Mouse (Mus musculus) hindbrain, embryonic 11.5 days (tissue): Measurements from ENCODE around the gene Phykpl. TPM values are rescaled to one million over a fixed set of nuclear protein-coding genes. Genes with fewer than 3 reads are reported as not detected.
"Not testable (repeated sequence)": the region's sequence is repeated elsewhere in the genome, so short reads cannot be mapped to it uniquely, and the experiment has no call there.

Experiments
- ATAC-seq: fragments of 200-750 bp; cut with Nextera tagmentation; 2 replicates; pipeline ENCODE4 v1.8.0; 2017; ENCODE audit warnings: mild to moderate bottlenecking, moderate TSS enrichment, moderate library complexity; ENCODE audit not compliant: low FRiP score
- DNase-seq: peaks from one replicate; pipeline ENCODE4 v3.0.0-alpha.2; 2015; ENCODE audit warnings: low spot score
- H3K27ac ChIP-seq: fragments of 300-500 bp; sonication (generic); 2 replicates; pipeline ENCODE4 v1.5.1; 2014; ENCODE audit warnings: mild to moderate bottlenecking, low read depth, low read length
- H3K27me3 ChIP-seq: fragments of 300-500 bp; sonication (generic); 2 replicates; pipeline ENCODE4 v1.6.1; 2014; ENCODE audit warnings: mild to moderate bottlenecking, low read length, moderate library complexity, mixed read lengths; ENCODE audit not compliant: control insufficient read depth, insufficient read depth
- H3K36me3 ChIP-seq: fragments of 300-500 bp; sonication (generic); 2 replicates; pipeline ENCODE4 v1.6.1; 2014; ENCODE audit warnings: mild to moderate bottlenecking, low read length, moderate library complexity, mixed read lengths; ENCODE audit not compliant: control insufficient read depth, insufficient read depth
- H3K4me1 ChIP-seq: fragments of 300-500 bp; sonication (generic); replicated peaks from 2 replicates; pipeline ENCODE4 v1.6.1; 2014; ENCODE audit warnings: low read length, mixed read lengths; ENCODE audit not compliant: control insufficient read depth, insufficient read depth
- H3K4me2 ChIP-seq: fragments of 300-500 bp; sonication (generic); replicated peaks from 2 replicates; pipeline ENCODE4 v1.6.1; 2014; ENCODE audit warnings: mild to moderate bottlenecking, low read depth, low read length
- H3K4me3 ChIP-seq: fragments of 300-500 bp; sonication (generic); 2 replicates; pipeline ENCODE4 v1.5.1; 2014; ENCODE audit warnings: low read depth, low read length
- H3K9ac ChIP-seq: fragments of 300-500 bp; sonication (generic); 2 replicates; pipeline ENCODE4 v1.6.1; 2014; ENCODE audit warnings: low read depth, low read length
- H3K9me3 ChIP-seq: fragments of 300-500 bp; sonication (generic); 2 replicates; pipeline ENCODE4 v1.6.1; 2016; ENCODE audit warnings: low read length; ENCODE audit not compliant: control insufficient read depth
- WGBS: fragments of 180-500 bp; shearing (Covaris S2); extraction: QIAGEN DNeasy Blood & Tissue Kit; methylation state at CpG from one replicate; pipeline ENCODE4 v1.1.7; 2014; 5-methylcytosine and 5-hydroxymethylcytosine counted together
- polyA plus RNA-seq: library from polyadenylated mRNA; unstranded; fragments of >200 nt; fragmentation: Nextera tagmentation; extraction: Ambion mirVana; gene quantifications from 2 replicates; pipeline ENCODE4 v1.2.1, GENCODE M21; 2014

The Phykpl gene
- polyA plus RNA-seq, 1 experiment from 2014 or later, result 13.2 TPM

- H3K4me2 ChIP-seq, ATAC-seq, H3K4me1 ChIP-seq, H3K27me3 ChIP-seq, H3K36me3 ChIP-seq, H3K9me3 ChIP-seq, H3K27ac ChIP-seq, DNase-seq: not testable (repeated sequence)
- Histone ChIP-seq H3K9ac (peak overlapping the region; percentile 58; the same call in 1 of the 2 replicates), H3K4me3 (0 out of 2 replicates have a peak overlapping the region, but pooled peaks have one; percentile 1)
- WGBS, result 93% methylated on average over 7 of the region's 7 CpGs
These were observed 31.6 kb downstream of the Phykpl start for GRCm38 (mm10) chr11:51616113-51616512.

- H3K4me2 ChIP-seq, result no peak overlapping the region
- H3K9me3 ChIP-seq, result no peaks in the 10 kb centered on the region
- no peak overlapping the region for H3K9ac ChIP-seq
- H3K4me1 ChIP-seq, result no peaks in the 10 kb centered on the region
- H3K36me3 ChIP-seq, result no peaks in the 10 kb centered on the region
- H3K27ac ChIP-seq, result no peak overlapping the region
- H3K4me3 ChIP-seq, result no peak overlapping the region
- DNase-seq (peak; percentile 79), ATAC-seq (no peak)
- H3K27me3 ChIP-seq, result no peaks in the 10 kb centered on the region
- WGBS, result 7% methylated on average over 4 of the region's 4 CpGs
These were observed 33.1 kb downstream of the Phykpl start for GRCm38 (mm10) chr11:51617693-51618092.

DNA sequence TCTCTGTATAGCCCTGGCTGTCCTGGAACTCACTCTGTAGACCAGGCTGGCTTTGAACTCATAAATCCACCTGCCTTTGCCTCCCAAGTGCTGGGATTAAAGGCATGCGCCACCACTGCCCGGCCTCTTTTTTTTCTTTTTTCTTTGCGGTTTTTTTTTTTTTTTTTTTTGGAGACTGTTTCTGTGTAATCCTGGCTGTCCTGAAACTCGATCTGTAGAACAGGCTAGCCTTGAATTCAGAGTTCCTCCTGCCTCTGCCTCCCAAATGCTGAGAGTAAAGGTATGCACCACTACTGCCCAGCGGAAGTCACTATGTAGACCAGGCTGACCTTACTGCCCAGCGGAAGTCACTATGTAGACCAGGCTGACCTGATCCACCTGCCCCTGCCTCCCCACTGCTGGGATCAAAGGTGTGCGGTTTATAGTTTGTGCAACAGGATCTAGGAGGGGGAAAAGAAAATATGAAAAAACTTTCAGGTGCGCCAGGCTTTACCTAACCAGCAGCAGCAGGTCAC is 34.4 kb downstream of the Phykpl start:
- H3K4me2 ChIP-seq, result peak overlapping the region; percentile 53
- ATAC-seq, result peak; percentile 63

GRCm38 (mm10) chr11:51619409-51620060 is 35.0 kb downstream of the Phykpl start, which contains the start of gene Nhp2:
Gene Nhp2 (plus strand): TSS chr11:51619735.
- DNase-seq (peak; percentile 97), ATAC-seq (peak; percentile 96)
- H3K36me3 ChIP-seq, result peaks cover 9% of the 10 kb centered on the region
- H3K4me2 ChIP-seq, result peak within 1 kb of the TSS; percentile 53
- under 1% methylated on average over 51 of the region's 51 CpGs for WGBS
- H3K4me3 ChIP-seq, result peak within 1 kb of the TSS; percentile 78
- no peaks in the 10 kb centered on the region for H3K9me3 ChIP-seq
- no peaks in the 10 kb centered on the region for H3K27me3 ChIP-seq
- no peak within 1 kb of the TSS for H3K27ac ChIP-seq
- H3K9ac ChIP-seq, result peak within 1 kb of the TSS; percentile 62
- H3K4me1 ChIP-seq, result no peaks in the 10 kb centered on the region

More for the DNA sequence above, 34.4 kb downstream of the Phykpl start:
- Histone ChIP-seq H3K27ac (no peak overlapping the region), H3K4me1 (no peaks in the 10 kb centered on the region), H3K36me3 (peaks cover 5% of the 10 kb centered on the region; the same call in 1 of the 2 replicates), H3K9me3 (no peaks in the 10 kb centered on the region), H3K4me3 (peak overlapping the region; percentile 78), H3K9ac (no peak overlapping the region), H3K27me3 (no peaks in the 10 kb centered on the region)
- DNase-seq, result no peak
- 61% methylated on average over 8 of the region's 8 CpGs for WGBS

GRCm38 (mm10) chr11:51620084-51620483 is 35.5 kb downstream of the Phykpl start:
- H3K36me3 ChIP-seq, result peaks cover 13% of the 10 kb centered on the region
- DNase-seq (no peak), ATAC-seq (no peak)
- peak overlapping the region; percentile 62 for H3K9ac ChIP-seq
- peak overlapping the region; percentile 78 for H3K4me3 ChIP-seq
- peak overlapping the region; percentile 53 for H3K4me2 ChIP-seq
- no peaks in the 10 kb centered on the region for H3K9me3 ChIP-seq
- H3K27me3 ChIP-seq, result no peaks in the 10 kb centered on the region
- no peak overlapping the region for H3K27ac ChIP-seq
- WGBS, result 3% methylated on average over 11 of the region's 11 CpGs
- no peaks in the 10 kb centered on the region for H3K4me1 ChIP-seq

- DNase-seq (no peak), ATAC-seq (no peak)
- Histone ChIP-seq H3K4me1 (no peaks in the 10 kb centered on the region), H3K27ac (no peak overlapping the region), H3K36me3 (peaks cover 16% of the 10 kb centered on the region), H3K27me3 (no peaks in the 10 kb centered on the region), H3K9ac (no peak overlapping the region), H3K4me2 (no peak overlapping the region), H3K4me3 (no peak overlapping the region), H3K9me3 (no peaks in the 10 kb centered on the region)
- WGBS, result 98% methylated on average over 2 of the region's 2 CpGs
These were observed 37.2 kb downstream of the Phykpl start for GRCm38 (mm10) chr11:51621776-51622175.

- no peaks in the 10 kb centered on the region for H3K4me1 ChIP-seq
- H3K9me3 ChIP-seq, result no peaks in the 10 kb centered on the region
- H3K27me3 ChIP-seq, result no peaks in the 10 kb centered on the region
- no peak overlapping the region for H3K27ac ChIP-seq
- peaks cover 18% of the 10 kb centered on the region for H3K36me3 ChIP-seq
- no peak overlapping the region for H3K4me3 ChIP-seq
- H3K9ac ChIP-seq, result no peak overlapping the region
- WGBS, result 92% methylated on average over 7 of the region's 7 CpGs
- ATAC-seq, result no peak
- no peak overlapping the region for H3K4me2 ChIP-seq
- no peak for DNase-seq
These were observed 38.5 kb downstream of the Phykpl start for GRCm38 (mm10) chr11:51622971-51623491.

- peaks cover 18% of the 10 kb centered on the region for H3K36me3 ChIP-seq
- WGBS, result 79% methylated on average over 5 of the region's 5 CpGs
- ATAC-seq, result no peak
- H3K27ac ChIP-seq, result no peak overlapping the region
- H3K4me2 ChIP-seq, result no peak overlapping the region
- H3K4me1 ChIP-seq, result no peaks in the 10 kb centered on the region
- 0 out of 2 replicates have a peak overlapping the region, but pooled peaks have one; percentile 4 for H3K9ac ChIP-seq
- H3K9me3 ChIP-seq, result no peaks in the 10 kb centered on the region
- no peak overlapping the region for H3K4me3 ChIP-seq
- no peaks in the 10 kb centered on the region for H3K27me3 ChIP-seq
- DNase-seq, result no peak
These were observed 40.7 kb downstream of the Phykpl start for GRCm38 (mm10) chr11:51625187-51625820.
